Mouse (Mus musculus): ENCODE measurements around the gene Nid1.

Nid1 gene

DNA sequence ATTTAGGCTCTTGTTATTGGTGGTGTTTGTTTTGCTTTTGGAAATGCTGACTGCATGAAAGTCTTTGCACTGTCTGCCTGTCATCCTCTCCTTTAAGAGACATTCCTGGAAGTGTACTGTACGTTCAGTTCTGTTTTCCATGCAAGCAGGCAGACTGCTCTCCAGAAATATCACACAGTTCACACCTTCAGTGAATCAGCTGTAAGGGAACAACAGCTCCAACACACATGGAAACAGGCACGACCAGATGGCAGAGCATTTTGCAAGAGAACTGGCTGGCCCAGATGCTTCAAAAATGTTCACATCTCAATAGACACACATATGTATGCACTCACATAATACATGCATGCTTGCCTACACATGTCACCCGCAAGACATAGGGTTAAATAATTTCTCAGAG lies 109.4 kb downstream of the Nid1 start:
- CTCF ChIA-PET = no interaction called here

DNA sequence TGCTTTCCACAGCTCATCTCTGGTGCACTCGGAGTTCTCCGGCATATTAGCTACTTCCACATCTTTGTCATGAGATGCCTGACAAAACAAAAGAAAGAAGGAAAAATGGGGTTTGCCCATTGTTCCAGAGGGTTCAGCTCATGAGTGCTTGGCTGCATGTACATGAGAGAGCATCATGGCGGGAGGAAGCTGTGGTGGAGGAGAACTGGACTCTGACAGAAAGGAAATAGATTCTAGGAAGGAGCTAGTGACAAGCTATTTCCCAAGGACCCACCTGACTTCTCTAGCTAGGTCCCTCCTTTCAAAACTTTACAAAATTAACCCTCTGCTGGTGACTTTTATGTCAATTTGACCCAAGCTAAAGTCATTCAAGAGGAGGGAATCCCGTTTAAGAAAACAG lies 110.5 kb downstream of the Nid1 start:
- CTCF ChIA-PET = no interaction called here

DNA sequence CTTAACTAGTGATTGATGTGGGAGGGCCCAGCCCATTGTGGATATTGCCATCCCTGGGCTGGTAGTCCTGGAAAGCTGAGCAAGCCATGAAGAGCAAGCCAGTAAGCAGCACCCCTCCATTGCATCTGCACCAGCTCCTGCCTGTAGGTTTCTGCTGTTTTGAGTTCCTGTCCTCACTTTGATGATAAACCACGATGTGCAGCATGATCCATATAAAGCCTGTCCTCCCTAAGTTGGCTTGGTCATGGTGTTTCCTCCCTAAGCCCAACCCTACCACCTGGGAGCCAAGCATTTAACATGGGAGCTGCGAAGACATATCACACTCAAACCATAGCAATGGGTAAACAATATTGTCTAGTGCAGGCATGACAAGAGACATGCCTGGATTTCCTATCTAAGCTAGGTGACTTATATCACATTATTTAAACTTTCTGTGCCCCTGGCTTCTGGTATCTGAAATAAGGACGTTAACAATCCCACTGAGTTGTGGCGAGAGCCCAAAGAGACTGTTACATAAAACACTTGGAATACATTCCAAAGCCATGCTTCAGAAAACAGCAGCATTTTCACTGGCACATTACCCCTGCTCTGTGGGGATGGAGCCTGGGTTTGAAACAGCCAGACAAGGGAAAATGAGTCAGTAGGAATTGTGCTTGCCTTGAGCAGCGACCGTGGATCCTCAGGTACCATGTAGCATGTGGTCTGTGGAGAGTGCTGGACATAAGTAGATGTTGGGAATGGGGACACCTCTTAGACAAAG lies 111.3 kb downstream of the Nid1 start:
- CTCF ChIA-PET = no interaction called here

DNA sequence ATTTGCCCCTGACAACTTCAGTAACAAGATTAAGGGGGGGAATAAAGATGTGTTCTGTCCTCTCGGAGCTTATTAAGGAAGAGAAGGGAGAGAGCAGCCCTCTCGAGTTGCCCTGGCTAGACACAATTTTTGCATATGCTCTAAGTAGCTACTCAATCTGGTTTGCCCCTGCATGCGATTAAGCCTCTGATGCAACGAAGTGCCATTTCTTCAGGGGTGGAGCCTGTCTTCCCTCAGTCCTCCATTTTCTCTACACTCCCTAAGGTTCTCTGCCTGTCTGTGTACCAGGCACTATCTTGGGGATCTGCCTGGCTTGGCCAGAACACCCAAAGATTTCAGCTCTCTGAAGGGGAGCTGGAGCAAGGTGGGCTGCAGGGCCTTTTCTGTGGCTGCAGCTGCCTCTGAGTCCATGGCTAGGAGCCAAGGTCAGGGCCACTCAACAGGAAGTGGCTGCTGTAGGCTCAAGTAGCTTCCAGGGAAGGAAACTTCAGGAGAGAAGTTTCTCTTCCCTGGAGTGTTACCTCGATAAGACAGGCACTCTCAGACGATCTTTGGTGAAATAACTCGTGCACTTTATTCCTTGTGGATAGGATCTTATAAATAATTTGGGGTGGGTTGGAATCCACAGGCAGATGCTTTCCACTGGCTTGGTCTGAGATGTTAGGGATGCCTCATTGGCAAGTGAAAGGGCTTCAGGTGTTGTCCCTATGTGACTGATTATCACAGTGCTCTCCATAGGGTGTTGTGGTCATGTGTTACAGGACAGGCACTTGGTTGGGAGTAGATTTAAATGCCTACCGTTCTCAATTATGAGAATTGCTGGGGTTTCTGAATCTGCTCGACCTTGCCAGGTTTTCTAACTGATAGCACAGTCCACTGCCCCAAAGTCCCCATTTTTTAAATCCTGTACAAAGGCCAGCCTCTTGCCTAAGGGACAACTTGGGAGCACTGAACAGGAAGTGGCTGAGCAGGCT lies 112.6 kb downstream of the Nid1 start:
- CTCF ChIA-PET = no interaction called here

DNA sequence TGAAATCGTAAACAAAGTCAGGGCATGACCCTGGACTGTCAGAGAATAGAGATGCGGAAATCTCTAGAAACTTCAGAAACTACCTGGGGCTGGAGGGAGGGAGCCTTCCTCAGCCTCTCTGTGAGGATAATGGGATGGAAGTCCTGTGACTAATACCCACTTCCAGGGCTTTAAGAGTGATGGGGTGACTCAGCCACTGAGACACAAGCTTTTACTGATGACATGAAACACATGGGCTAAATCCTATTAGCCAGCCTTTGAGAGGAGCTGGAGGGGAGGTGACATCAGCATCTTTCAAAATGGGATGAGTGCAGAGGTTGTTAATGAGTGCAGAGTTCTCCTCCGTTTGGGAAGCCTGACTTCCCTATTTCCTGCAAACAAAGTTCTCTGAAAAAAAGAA lies 114.7 kb downstream of the Nid1 start:
- CTCF ChIA-PET = no interaction called here

DNA sequence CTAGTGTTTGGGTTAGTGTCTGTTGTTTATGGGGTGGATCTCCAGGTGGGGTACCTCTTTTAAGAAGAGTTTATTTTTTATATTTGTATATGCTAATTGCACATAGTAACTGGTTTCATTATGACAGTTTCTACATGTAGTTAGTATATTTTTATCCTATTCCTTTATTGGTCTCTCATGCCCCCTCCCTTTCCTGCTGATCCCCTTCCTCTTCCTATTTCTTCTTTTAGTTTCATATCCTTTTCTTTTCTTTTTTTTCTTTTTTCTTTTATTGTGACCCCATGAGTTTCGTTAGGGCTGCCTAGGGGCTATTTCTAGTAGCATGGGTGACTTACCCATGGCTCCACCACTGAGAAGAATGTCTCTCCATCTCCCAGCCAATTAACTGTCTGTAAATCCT lies 116.3 kb downstream of the Nid1 start:
- CTCF ChIA-PET = no interaction called here

DNA sequence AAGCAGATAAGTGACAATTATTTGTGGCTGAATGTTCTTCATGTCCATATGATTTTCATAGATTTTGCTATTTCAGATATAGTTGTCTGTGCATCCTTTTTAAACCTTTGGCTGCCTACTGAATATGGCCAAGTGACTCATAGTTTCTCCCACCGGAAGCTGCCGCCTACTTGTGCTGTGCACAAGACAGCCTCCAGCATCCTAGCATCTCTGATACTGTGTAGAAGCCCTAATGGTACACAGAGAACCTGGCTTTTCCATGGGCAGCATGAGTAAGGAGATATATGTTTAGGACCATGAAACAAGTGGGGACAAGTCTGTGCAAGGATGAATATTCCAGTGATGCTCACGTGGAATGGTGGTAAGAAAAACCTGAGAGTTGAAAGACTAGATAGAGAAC lies 117.8 kb downstream of the Nid1 start:
- CTCF ChIA-PET = no interaction called here

DNA sequence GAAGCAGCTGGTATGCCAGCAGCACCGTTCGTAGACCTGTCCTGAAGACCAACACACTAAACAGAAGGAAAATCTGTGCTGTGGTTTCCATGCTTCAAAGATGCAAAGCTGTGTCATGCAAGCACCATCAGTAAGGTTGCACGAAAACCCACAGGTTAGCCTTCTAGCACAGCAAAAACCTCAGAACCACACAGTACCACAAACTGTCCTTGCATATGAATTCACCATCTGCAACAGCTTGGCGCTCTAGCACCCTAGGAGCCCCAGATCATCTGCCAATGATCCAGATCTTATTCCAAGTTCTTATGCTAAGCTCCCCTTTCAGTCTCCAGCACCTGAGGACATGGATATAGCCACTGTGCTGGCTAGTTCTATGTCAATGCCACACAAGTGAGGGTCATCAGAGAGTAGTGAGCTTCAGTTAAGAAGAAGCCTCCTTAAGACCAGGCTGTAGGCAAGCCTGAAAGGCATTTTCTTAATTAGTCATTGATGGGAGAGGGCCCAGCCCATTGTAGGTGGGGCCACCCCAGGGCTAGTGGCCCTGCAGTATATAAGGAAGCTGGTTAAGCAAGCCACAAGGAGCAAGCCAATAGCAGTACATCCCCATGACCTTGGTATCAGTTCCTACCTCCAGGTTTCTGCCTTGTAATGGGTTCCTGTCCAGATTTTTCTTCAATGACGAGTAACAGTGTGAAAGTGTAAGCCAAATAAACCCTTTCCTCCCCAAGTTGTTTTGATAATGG lies 119.8 kb downstream of the Nid1 start:
- CTCF ChIA-PET = no interaction called here

DNA sequence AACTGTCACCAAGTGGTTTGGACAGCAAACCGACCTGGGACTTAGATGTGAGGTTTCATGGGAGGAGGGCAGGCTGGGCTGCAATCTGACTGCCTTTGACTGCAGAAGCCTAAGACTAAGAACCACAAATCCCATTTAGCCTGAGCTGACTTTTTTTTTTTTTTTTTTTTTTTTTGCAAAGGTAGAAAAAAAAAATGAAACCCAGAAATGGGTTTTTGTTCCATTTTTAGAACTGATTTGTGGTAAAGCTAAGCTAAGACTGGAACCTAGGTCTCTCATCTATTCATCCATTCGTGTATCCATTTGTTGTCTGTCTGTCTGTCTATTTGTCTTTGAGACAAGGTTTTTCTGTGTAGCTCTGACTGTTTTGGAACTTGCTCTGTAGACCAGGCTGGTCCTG lies 120.9 kb downstream of the Nid1 start:
- CTCF ChIA-PET = no interaction called here

DNA sequence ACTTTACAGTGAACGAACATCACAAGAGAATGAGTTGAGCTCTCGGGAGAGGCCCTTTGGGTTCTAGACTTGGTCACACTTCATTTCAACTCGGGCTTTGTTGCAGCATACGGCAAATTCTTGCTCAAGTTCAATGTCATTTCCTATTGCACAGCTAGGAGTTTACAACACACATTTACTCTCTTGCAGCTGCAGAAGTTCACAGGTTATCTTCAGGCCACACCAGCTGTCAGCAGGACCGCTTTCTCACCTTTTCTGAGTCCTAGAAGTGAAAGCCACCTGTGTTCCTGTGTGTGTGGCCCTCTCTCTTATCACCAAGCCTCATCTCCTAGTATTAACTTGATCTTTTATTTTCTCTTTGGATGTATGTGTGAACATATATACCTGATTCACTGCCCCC lies 121.5 kb downstream of the Nid1 start:
- CTCF ChIA-PET = no interaction called here
